Mouse (Mus musculus) thymus, postnatal 10 days (tissue): Measurements from ENCODE around the gene Lrrc1.
A peak's percentile ranks its signal among the peaks of the same experiment; 100 is the strongest.

ENCODE experiments used
- DNase-seq, 2 experiments: peaks; one replicate each; pipeline ENCODE4 v3.0.0; 2021; ENCODE audit warnings: low spot score in 2 of 2

The Lrrc1 gene

DNA sequence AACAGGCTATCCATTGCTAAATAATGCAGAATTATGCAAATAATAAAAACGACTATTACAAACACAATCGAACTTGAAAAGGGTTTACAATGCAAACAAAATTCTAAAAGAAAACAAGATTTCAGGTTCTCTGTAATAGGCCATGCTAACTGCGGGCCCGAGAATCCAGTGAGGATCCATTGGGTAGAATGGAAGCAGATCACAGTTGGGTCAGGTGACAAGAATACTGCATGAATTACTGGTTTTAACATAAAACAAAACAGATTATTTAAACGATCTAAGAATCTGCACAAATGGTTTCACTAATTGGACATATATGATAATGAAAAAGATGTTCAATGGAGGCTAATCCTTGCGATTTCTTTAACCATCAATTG, 42.5 kb downstream of the Lrrc1 start:
- no peak for DNase-seq

DNA sequence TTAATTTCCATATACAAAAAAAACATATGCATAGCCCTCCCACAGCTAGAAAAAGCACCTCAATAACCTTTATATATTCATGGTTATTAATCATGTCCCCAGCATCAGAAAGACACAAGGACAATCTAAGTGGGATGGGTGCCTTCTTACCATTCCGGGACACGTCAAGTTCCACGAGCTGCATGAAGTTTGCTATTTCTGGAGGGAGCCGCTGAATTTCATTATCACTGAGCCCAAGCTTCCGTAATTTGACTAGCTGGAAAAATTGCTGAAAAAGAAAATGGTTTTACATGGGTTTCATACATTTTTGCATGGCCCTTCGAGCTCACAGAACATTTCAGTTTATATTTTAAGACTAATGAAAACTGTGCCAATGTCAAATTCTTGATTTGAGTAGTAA, 45.6 kb downstream of the Lrrc1 start:
- DNase-seq = no peak

DNA sequence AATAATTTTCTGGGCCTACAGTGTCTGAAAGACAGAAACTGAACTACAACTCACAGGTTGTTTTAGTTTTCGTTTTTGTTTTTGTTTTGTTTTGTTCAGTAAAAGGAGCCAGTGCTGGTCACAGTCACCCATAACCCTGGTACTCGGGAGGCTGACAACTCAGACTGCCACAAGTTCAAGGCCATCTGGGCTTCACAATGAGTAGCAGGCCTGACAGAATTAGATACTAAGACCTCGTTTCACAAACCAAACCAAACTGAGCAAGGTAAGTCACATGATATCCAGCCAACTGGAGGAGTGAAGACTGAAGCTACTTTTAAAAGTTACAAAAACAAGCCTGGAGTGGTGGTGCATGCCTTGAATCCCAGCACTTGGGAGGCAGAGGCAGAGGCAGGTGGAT, 46.3 kb downstream of the Lrrc1 start:
- no peak for DNase-seq

DNA sequence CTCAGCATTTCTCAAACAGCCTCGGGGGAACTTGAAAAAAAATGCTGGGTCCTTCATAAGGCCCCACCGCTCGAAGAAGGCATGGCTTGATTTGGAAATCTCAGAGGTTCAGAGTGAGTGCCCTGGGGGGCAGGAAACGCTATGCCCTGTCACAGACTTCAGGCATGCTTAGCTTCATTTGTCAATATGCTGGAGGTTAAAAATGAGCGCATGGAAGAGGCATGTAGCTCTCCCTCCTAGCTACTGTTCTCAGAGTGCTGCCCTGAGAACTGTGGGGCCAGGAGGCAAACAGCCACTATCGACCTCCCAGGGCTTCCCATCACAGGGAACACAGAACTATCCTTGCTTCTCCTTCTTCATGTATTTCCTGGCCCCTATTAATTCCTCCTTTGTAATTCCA, 47.5 kb downstream of the Lrrc1 start:
- DNase-seq = no peak

DNA sequence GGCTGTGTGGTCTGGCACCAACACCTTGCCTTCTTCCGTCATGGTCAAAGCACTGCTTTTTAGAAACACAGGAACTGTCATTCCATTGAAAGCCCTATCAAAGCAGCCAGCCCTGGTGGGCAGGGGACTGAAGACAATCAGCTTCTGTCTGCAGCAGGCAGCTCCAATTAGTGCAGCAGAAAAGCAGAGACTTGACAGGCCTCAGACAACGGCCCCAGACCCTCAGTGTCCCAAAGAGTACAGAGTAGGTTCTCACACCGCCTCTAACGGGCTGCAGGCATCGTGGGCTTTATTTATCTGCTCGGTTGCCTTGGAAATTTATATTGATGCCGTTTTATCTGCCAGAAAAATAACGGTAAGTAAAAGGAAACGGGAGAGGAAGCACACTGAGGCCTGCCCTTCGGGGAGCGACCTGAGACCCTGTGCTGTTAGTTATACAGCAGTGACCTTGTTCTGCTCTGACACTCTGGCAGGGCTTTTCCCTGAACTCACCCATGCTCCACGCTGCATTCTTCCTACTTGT, 48.1 kb downstream of the Lrrc1 start:
- DNase-seq = no peak

DNA sequence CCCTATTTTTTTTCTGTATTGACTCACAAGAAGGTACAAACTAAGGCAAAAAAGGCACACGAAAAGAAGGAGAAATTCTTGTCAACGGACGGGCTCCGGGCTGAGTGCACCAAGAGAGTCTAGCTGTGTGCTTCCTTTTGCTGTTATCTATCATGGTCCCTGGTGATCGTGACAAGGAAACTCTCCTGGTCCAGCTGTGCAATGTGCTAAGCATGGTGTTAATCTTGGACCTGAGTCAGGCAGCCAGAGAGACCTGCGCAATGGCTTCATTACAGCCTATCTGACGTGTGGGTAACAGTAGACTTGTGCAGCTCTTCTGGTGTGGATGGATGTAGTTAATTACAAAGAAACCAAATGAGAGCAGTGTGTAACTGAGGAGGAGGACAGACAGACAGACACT, 50.4 kb downstream of the Lrrc1 start:
- no peak for DNase-seq

DNA sequence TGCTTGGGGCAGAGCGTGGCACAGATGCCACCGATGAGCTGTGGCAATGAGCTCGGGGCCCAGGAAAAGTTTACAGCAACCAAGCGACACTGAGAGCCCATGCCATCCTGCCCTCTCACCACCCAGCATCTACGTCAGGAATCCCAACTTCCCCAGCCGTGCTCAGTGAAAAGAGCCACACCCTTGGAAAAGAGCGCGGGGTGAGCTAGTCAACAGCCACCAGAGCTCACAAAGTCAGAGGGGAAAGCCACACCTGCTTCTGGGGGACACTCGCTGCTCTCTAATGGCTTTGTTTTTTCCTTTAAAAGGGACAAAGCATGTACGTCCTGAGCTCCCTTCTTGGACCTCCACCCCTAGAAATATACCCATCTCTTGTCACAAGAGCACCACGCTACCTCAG, 56.1 kb downstream of the Lrrc1 start:
- DNase-seq = no peak

DNA sequence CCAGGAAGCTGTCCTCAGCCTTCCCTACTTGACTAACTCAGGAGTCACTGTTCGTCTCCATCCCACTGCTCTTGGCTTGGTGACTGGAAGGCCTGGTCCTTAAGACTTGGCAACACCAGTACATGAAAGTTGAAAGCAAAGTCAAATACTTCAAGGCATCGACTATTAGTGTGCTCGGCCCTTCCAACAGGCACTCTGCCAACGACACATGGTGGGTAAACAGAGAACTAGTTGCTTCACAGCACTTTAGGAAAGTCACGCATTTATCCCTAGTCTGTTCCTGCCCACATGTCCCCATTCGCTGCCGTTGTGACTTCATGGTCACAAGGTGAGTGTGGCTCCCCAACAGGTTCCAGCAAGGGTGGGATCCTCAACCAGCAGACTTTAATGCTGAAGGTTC, 57.2 kb downstream of the Lrrc1 start:
- DNase-seq = no peak

DNA sequence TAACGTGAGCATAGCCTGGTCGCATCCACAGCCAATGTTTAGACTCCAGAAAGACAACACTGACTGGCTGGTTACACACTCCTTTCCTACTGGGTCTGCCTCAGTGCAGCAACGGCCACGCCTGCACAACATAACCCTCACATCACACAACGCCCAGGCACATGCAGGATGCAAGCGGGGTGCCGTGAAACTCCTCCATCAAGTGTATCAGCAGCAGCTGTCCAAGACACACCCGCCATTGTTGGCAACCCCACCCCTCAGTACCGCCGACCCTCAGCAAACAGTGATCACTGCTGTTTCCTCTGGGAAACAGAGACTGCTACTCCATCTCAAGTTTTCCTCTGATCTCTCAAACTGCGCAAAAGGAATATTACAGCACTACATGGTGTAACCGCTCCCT, 58.8 kb downstream of the Lrrc1 start:
- DNase-seq = no peak

DNA sequence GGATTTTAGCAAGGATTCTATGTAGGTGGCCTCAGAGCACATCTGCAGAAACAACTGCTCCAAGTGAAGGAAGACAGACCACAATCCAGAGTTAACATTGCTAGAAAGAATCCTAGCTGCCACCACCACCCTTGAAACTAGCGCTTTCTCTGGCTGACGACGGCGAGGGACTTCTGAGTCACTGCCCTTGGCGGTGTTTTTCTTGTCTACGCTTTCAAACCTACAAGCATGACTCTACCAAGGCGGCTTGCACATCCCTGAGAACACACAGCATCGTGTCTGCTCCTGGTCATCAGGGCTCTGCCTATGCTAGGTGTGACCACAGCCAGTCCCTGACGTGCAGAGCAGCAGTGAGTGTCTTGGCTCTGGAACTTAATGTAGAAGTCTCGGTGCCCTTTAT, 59.9 kb downstream of the Lrrc1 start:
- DNase-seq = no peak

DNA sequence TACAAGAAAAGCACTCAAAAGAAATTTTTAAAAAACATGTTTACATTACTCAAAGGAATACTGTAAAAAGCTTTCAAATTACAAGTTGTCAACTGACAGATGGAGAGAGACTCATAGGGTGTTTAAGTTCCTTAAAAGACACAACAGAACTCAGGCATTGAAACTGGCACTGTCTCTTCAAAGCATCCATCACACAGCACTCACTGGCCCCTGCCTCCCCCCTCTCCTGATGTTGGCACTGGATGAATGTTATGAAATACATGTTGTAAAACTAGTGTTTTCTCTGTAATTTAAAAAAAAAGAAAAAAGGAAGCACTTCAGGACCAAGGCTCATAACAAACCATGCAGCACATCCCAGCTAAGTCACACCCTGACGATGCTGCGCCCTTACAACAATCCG, 61.1 kb downstream of the Lrrc1 start:
- no peak for DNase-seq

DNA sequence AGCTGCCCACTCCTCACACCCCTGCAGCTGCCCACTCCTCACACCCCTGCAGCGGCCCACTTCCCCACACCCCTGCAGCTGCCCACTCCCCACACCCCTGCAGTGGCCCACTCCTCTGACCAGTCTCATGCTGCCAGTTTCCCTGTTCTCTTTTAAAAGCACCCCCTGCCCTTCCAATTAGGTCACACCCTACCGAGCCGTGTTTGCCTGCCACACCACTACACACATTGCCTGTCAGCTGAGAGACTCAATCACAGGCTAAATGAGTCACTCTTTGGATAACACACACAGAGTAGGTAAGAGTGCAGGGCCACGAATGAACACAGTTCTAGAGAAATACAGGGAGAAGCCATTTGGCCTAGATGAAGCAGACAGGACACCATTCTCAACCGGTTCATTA, 62.4 kb downstream of the Lrrc1 start:
- no peak for DNase-seq

DNA sequence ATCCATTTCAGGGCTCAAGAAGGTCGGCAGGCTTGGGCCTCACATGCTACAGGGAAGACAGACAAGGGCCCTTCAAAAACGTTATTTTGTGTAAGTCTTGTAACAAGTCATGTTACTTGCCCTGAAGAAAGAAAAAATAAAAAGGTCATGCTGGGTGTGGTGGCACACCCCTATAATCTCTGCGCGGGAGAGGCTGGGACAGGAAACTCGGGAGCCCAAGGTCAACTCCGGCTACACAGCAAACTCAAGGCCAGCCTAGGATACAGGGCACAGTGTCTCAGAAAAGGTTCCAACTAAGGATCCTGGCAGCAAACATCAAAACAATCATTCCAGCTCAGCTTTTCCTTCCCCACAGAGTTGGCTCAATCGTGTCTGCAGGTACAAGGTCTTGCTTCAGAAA, 63.3 kb downstream of the Lrrc1 start:
- DNase-seq = no peak

DNA sequence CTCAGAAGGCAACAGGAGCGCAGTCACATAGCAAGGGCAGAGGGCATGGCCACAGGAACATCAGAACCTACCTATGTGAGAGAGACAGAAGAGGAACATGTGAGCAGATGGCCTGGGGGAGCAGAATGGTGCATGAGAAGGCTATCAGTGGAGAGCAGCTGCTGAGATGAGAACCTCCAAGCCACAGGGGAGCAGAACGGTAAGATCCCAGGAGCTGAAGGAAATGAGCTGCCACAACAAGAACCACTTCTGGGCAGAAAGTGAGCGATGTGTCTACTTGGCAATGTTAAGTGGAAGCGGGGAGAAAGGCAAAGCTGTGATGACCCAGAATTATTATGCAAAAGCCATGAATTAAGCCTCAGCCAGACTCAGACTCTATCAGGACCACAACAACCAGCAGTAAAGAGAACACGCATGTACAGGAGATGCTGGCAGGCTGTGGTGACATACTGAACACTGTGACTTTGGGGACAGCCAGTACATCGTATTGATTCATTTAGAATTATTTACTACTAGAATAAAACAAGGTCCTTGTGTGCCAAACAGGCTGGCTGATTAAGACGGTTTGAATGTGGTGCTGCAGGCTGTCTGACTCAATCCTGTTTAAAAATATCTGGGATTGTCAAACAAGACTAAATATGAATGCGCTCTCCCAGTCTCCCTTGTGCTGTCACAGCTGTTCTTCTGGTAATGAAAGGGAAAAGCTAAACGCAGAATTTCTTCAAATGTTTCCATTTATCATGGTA, 63.9 kb downstream of the Lrrc1 start:
- no peak for DNase-seq

DNA sequence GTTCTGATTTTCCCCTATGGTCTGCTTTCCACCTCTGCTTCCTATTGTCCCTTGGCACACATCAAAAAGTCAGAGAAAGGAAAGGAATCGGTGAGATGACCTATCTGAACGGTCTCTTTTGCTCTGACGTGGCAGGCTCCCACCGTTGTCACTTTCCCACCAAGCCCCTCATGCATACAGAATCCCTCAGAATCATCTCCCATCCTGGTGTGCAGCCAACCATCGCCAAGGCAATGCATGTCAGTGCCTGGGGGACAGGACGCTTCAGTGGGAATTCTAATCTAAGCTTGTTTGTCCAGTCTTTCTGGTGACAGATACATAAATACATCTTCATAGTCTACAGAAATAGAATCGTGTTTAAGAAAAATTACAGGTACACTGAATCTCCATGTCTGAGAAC, 64.7 kb downstream of the Lrrc1 start:
- DNase-seq = no peak

DNA sequence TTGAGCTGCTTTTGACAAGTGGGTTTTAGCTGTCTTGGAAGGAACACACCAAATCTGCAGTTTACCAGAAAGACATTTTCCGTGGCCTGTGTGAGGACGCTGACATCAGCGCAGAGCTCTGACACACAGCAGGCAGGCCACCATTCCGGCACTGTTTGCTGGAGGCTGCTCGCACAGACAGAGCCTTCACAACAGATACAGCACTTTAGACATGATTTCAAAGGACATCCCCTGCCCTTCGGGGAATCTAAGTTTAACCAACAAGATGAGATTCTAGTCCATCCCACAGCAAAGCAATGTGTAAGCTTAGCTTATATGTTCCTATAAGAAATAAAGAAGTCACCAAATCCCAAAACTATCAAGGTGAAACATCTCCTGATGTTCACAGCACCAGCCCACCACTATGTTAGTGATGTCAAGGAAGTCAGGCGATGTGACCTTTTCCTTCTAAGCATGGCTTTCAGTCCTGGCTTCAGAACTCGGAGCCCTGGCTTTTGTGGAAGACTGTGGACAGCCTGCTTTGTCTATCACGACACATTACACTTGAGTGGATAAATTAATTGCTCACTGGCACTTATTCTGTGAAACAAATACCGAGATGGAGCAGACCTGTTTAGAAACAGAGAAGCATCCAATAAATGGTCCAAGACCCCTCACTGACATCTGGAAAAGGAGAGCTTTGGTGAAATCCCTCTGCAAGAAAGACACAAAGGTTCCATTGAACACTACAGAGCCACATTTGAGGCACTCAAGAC, 66.3 kb downstream of the Lrrc1 start:
- no peak for DNase-seq

DNA sequence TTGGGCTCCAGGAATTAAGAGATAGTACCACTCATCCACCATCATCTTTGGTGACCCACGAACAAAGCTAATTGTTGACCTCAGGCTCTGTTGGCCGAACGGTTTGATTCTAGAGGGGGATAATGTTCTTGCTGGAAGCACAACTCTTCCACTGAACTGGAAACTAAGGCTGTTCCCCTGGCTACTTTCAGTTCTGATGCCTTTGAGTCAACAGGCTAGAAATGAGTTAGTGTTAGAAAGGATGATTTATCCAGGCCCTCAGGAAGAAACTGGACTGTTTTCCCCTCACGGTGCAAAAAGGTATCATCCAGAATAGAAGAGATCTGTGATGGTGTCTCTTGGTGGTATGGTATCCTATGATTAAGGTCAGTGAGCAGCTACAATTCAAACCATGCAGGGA, 70.1 kb downstream of the Lrrc1 start:
- DNase-seq = no peak

DNA sequence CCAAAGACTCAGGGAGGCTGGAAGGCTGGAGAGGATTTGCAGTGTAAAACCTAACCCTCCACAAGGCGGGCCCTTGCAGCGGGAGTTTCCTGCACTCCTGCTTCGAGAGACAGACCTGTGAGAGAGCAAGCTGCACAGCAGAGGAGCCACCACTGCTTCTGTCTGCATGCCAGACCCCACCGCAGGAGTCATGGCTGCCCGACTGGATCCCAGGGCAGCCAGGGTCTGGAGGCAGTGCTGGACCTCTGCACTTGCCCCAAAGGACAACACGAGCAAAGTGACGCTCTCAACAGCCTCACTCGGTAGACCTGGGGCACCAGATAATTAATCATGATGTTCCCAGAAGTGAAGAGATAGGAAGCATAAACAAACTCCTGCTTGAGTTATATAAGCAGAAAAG, 72.1 kb downstream of the Lrrc1 start:
- DNase-seq = no peak

DNA sequence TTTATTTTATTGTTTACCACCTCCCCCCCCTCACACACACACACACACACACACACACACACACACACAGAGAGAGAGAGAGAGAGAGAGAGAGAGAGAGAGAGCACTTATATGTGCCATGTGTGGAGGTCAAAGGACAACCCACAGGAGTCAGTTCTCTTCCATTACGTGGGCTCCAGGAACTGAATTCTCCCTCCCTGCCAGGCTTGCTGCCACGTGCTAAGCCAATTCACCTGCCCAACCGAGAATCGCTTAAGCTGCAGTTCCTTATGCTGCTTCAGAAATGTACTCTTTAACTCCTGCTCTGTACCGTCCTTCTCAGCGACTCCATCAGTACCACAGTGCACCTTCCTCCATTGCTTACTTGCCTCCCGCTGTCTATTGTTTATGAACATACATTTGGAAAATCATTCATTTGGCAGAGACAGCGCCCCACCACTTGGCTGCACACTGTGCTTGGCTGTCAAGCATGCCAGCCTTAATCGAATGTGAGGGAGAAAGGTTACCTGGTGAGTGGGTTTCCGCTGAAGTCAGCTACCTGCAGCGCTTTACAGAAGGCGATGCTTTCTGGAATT, 72.9 kb downstream of the Lrrc1 start:
- DNase-seq = no peak

DNA sequence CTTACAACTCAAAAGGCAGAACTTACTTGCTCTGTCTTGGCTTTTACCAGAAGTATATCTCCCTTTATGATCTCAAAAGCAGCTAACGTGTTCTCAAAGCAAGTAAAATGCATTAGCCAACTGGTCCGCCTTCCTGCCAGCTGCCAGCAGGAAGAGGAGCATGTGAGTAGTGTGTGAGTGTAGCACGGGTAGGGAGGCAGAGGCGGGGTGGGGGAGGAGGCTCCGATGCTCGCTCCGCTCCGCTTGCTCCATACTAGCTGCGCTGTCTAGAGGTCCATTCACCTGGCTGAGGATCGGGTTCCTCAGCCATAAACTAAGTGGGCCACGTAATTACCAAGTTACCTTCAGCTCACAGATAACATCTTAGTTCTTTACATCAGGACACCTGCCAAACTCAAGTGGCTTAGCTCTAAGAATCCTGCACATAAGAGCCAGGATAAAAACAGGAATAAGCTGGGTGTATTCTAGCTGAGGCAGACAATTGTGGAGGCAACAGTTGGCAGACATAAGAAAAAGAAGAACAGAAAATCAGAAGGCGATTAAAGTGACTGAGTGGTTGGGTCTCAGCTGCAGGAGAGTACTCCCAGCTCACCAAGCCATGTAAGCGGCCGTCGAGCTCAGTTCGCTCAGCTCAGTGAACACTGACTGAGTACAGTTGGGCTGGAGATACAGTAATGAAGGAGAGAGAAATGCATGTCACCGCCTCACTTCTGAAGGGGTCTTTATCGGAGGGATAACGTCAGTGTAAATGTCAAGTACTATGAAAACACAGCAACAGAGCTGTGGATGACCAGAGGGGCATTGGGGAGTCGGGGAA, 74.7 kb downstream of the Lrrc1 start:
- DNase-seq = peak; percentile 75 to 76

DNA sequence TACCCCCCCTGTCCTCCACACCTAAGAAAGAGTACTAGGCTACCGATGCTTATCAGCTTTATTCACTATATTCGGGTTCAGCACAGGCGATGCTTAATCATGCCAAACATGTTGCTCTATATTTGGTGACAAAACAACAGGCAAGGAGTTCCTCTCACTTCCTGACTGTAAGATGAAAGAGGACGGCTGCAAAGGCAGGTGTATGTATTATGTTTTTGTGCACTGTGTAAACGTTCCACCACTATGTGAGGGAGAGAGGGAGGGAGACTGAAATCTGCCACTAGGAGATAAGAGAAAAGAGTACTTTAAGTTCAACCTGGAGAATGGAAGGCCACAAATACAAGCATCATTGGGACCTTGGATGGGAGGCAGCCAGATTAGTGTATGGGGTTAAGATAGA, 77.7 kb downstream of the Lrrc1 start:
- peak; percentile 52 to 54 for DNase-seq

DNA sequence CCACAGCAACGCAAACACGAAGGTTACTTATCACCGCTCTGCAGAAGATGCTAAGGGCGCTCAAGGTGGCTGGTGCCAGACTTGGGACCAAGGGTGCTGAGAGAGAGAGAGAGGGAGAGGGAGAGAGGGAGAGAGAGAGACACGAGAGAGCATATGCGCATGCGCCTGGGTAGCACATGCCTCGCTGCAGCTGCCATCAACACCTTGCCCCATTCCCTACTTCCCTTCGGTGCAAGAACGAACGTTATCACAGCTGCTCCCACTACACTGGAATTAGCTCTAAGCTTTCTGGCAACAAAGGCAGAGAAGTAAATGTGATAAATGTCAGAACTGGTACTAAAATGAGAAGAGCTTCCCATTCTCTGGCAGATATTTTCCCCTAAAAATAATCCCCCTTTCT, 79.3 kb downstream of the Lrrc1 start:
- no peak for DNase-seq
